Mouse (Mus musculus): ENCODE measurements around the gene Adam6b. TPM values are rescaled to one million over a fixed set of nuclear protein-coding genes. Genes with fewer than 3 reads are reported as not detected.

Gene Adam6b
- polyA plus RNA-seq, 1 experiment from 2014 or later: not detected

DNA sequence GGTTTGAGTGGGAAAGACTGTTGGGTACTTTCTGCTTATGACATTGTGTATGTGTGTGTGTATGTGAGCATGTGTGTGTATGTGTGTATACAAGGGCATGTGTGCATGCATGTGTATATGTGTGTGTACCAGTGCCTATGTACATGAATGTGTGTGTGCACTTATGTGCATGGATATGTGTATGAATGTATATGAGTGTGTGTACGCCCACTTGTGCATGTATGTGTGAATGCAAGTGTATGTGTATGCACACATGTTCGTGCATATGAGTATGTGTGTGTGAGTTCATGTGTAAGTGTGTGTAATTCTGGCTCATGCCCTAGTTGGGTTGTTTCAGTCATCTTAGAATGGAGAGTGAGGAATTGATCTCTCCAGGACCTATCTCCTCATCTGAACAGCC lies 36.6 kb downstream of the Adam6b start:
- ATAC-seq (ENCODE audit: low read depth) (no peak), DNase-seq (ENCODE audit: low spot score) (no peak)
- H3K4me1 ChIP-seq (ENCODE audit: control insufficient read depth, insufficient read depth, low read length): no peaks in the 10 kb centered on the region
- no peak overlapping the region for H3K4me3 ChIP-seq (ENCODE audit: low read depth, low read length)
- no peak overlapping the region for H3K4me2 ChIP-seq (ENCODE audit: low read depth, low read length)
- no peaks in the 10 kb centered on the region for H3K36me3 ChIP-seq (ENCODE audit: control insufficient read depth, insufficient read depth, low read length)
- WGBS: 73% methylated on average over 2 of the region's 2 CpGs
- no peaks in the 10 kb centered on the region for H3K27me3 ChIP-seq (replicated peaks; ENCODE audit: control insufficient read depth, insufficient read depth, low read length)
- 0 out of 2 replicates have a peak, but pooled peaks cover 5% of the 10 kb centered on the region for H3K9me3 ChIP-seq (ENCODE audit: control insufficient read depth, low read length)
- H3K27ac ChIP-seq (replicated peaks; ENCODE audit: low read depth, low read length): no peak overlapping the region
- H3K9ac ChIP-seq (ENCODE audit: low read depth, low read length): no peak overlapping the region

Other genes starting within 250 kb of the Adam6b start
- gene Adam6a, start 54.4 kb downstream of the Adam6b start, polyA plus RNA-seq (2014; fragmentation: Nextera tagmentation; extraction: Ambion mirVana): not detected in 2 replicates

Data from embryonic facial prominence, embryonic 14.5 days (tissue).